Mouse (Mus musculus) brain, embryonic 14.5 days (tissue): Measurements from ENCODE around the gene Ankrd53. TPM values are rescaled to one million over a fixed set of nuclear protein-coding genes. Genes with fewer than 3 reads are reported as not detected.

ENCODE experiments used
- DNase-seq: peaks from one replicate; pipeline ENCODE4 v3.0.0-alpha.2; 2011; ENCODE audit warnings: low read depth
- CTCF ChIP-seq: fragments of 200-500 bp; IDR thresholded peaks from 2 replicates; pipeline ENCODE4 v1.5.1; 2012; ENCODE audit warnings: inconsistent platforms, mild to moderate bottlenecking, moderate library complexity, borderline replicate concordance; ENCODE audit not compliant: insufficient read depth, insufficient read length; ENCODE audit errors: extremely low read depth
- POLR2A ChIP-seq: fragments of 200-500 bp; IDR thresholded peaks from 2 replicates; pipeline ENCODE4 v1.6.1; 2012; ENCODE audit warnings: mild to moderate bottlenecking, inconsistent platforms, borderline replicate concordance; ENCODE audit not compliant: poor library complexity, insufficient read depth, insufficient read length, severe bottlenecking; ENCODE audit errors: extremely low read depth
- polyA plus RNA-seq: library from polyadenylated mRNA; depleted of rRNA; stranded (reverse); fragments of >200 nt; gene quantifications from 2 replicates; pipeline ENCODE4 v1.2.3, GENCODE M21; 2012; rRNA removed

Ankrd53 gene
- polyA plus RNA-seq, 1 experiment, result not detected

DNA sequence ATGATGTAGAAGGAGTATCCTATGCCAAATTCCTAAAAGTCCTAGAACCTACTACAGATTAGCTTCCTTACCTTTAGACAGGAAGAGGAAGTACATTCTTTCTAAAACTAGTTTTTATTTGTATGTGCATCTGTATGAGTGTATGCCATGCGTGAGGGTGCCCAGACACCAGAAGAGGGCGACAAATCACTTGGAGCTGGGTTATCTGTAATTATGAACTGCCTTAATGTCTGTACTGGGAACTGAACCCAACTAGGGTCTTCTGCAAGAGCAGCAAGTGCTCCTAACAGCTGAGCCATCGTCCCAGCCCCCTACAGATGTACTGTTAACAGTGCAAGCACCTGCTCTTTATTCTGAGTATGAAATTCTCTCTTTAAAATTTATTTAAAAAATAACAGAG lies 53.4 kb downstream of the Ankrd53 start:
- DNase-seq, result no peak
- TF ChIP-seq CTCF, result no peak
- no peak for TF ChIP-seq POLR2A

Other genes starting within 250 kb of the Ankrd53 start
- 1.5 and 1.9 TPM in 2 replicates for gene Actg2, start 226.4 kb upstream of the Ankrd53 start, polyA plus RNA-seq
- 41.8 and 44.1 TPM in 2 replicates for gene Stambp, start 189.9 kb upstream of the Ankrd53 start, polyA plus RNA-seq
- gene Clec4f, start 106.5 kb upstream of the Ankrd53 start, polyA plus RNA-seq, result not detected in 2 replicates
- gene Cd207, start 84.8 kb upstream of the Ankrd53 start, polyA plus RNA-seq, result 0.04 TPM in 1 of 2 replicates, not detected in the other
- gene Vax2, start 51.4 kb upstream of the Ankrd53 start, polyA plus RNA-seq, result 0.07 and 0.10 TPM in 2 replicates
- gene Atp6v1b1, start 19.7 kb upstream of the Ankrd53 start, polyA plus RNA-seq, result 0.08 and 0.26 TPM in 2 replicates
- gene Tex261, start 13.2 kb downstream of the Ankrd53 start, polyA plus RNA-seq, result 51.3 and 69.0 TPM in 2 replicates
- 46.3 and 53.0 TPM in 2 replicates for gene Nagk, start 32.3 kb downstream of the Ankrd53 start, polyA plus RNA-seq
- gene Paip2b, start 69.1 kb downstream of the Ankrd53 start, polyA plus RNA-seq, result 49.4 and 50.8 TPM in 2 replicates
- gene Zfp638, start 104.5 kb downstream of the Ankrd53 start, polyA plus RNA-seq, result 62.6 and 75.9 TPM in 2 replicates
- 2.8 and 3.9 TPM in 2 replicates for gene Dysf, start 245.9 kb downstream of the Ankrd53 start, polyA plus RNA-seq